Mouse (Mus musculus) frontal cortex, postnatal 10 days (tissue): ENCODE results near the gene Rapgef4.

Experiments used
- DNase-seq, 2 experiments: peaks; one replicate each; pipeline ENCODE4 v3.0.0; 2022; ENCODE audit warnings: low spot score in 2 of 2, mixed read lengths in 1 of 2

The Rapgef4 gene

DNA sequence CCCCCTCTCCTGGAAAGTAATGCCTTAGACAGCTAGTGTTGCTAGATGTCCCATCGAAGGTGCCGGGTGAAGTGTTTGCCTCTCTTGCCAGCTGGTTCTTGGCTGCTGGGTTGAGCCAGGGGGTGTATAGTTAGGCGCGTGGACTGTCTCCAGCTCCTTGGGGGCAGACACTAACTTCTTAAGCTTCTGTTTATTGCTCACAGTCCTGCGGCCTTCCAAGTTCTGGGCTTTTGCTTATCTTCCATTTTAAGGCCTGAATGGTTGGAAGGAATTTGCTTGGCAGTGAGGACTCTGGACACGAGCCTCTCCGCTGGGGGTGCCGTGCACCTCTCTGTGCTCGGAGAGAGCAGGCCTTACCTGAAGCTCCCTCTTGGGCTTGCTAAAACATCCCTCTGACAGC is 249.5 kb downstream of the Rapgef4 start:
- no peak for DNase-seq

- DNase-seq: no peak
Measured at GRCm38 (mm10) chr2:72234085-72234484, 253.0 kb downstream of the Rapgef4 start.

GRCm38 (mm10) chr2:72234943-72235342 is 253.9 kb downstream of the Rapgef4 start:
- DNase-seq: peak; percentile 51 to 71

DNA sequence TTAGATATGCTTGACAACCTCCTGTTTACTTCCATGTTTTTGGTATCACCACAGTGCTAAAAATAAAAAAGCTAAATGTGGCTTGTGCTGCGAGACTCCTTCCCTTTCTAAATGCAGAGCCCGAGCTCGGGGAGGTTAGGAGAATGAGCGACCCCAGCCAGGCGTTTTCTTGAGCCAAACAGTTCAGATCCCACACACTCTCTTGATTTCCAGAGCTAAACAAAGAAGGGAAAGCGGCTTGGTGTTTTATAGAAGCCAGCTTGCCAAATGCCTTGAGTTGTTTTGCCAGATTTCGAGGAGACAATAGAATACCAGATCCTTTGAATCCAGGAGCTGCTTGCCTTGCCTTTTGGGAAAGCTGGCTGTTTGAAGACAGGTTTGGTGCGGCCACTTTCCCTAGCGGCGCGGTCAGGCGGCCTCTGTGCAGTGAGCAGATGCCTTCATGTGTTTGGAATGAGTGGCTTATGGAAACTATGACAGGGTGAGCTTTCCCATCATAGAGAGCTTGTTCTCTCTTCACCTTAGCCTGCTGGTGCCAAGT is 254.4 kb downstream of the Rapgef4 start:
- DNase-seq: no peak

DNA sequence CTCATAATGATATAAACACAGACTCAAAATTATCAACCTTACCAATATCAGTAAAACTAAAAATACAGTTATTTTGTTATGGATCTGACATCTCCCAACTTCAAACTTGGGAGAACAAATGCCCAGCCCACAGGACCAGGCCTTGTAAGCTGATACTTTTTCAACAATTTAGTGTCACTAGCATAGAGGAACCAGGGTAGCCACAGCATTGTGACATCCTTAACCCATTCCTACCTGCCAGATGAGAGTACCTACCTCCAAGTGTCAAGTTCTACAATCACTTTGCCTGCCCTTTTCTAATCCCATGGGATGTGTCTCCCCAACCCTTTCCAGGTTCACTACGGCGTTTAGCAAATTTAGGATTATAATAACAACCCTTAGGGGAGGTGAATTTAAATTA is 257.4 kb downstream of the Rapgef4 start:
- DNase-seq: no peak

DNA sequence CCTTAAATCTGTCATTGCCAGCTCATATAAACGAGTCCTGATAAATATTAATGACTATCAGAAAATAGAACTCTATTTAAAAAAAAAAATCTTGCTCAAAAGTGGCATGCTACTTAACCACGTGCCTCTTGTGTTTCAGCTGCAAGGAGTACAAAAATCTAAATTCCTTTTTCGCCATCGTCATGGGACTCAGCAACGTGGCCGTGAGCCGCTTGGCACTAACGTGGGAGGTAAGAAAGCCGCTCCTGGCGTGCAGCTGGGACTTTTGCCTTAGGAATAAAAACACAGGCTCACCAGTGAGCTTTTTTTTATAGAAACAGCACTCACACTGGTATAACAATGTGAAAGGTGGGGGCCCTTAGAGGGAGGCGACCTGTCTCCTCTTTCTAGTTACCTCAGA is 257.9 kb downstream of the Rapgef4 start:
- no peak for DNase-seq

DNA sequence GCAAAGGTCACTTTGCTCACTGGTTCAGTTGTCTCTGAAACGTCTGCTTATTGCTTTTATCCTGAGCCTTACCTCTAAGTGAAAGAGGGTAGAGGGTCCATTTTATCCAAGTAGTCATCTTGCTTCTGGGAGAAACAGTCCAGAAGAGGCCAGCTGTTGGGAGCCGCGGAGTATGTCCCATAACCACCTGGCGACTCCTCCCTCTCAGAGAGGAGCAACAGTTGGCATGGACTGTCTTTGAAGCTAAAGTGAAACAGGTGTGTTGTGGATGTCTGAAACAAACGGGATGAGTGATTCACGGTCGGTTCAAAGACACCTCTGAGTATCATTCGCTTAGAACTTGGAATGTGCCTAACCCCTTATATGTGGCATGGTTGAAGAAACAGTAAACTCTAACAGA is 258.4 kb downstream of the Rapgef4 start:
- no peak for DNase-seq

DNA sequence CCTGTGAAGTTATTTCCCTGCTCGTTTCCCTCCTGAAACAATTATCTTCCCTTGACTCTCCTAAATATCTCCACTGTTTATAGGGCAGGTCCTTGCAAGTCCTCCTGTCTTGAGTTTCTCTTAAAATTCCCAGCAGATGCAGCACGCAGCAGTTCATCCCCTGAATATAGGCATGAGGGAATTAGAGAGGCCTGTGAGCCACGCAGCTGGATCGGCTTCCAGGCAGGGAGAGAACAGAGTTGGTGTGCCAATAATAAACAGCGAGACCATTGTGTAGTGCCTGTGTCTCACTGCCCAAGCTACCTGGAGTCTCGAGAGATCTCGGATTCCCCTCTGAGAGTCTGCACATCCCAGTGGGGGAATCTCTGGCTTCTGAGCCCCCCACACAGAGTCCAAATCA is 259.0 kb downstream of the Rapgef4 start:
- DNase-seq: no peak

- DNase-seq: no peak
Measured at GRCm38 (mm10) chr2:72240691-72241090, 259.7 kb downstream of the Rapgef4 start.

DNA sequence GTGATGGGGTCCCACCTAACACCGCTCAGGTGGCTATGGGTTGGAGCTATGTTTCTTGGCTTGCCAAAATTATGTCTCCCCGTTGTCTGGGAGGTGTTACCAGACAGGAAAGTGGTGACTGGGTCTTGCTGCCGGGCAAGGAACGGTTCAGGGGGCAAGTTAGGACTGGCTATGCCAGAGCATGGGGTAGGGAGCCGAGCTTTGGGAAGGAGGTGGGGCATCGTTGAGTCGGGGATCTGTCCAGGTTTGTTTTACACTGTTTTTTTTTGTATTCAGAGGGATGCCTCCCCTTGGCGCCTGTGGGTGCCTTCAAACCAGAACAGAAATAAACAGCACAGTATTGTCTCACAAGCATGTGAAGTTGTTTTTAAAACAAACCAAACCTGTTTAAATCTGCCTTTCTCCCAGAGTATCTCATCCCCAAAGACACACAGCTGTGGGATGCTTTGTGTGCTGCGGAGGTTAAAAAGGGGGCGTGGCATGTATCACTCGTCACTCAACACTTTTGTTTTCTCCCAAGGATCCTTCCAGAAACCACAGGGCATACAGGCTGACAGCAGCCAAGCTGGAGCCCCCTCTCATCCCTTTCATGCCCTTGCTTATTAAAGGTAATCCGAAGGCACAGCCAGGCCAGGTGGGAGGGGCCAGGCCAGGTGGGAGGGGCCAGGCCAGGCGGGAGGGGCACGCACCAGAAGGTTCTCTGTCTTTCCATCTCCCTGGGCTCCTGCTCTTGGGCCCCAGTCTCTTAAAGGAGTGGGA is 260.9 kb downstream of the Rapgef4 start:
- no peak for DNase-seq

DNA sequence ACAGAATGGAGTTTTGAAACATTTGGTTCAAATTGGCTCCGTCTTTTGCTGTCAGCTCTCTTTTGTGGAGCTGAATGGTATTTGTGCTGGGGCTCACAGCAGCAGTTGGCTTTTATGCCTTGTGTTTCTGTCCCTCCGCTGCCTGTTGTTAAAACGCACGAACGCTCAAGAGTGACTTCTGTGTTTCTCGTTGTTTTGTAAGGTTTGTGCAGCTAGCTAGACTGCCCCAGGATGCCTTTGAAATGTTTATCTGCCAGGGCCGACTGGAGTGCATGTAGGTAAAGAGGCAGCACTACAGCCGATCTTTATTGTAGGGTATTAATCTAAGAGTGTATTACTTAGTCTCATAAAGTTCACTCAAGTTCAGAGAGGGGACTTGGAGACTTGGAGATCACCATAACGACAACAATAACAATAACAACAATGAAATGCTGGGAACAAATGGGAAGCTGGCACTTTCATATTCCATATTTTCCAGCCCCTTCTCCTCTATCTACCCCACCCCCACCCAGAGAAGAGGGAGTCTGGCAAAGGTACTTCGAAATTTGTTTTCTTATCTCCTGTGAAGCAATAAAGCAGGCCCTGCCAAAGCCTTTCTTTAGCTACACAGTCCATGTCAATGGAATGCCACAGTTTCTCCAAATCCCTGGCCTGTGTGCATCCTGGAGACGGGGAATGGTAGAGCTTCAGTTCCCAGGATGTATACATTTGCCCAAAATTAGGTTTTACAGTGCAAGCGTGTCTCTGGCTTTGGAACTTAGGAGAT is 262.1 kb downstream of the Rapgef4 start:
- no peak for DNase-seq

GRCm38 (mm10) chr2:72245631-72246030 is 264.6 kb downstream of the Rapgef4 start:
- DNase-seq: no peak

GRCm38 (mm10) chr2:72246376-72246775 is 265.3 kb downstream of the Rapgef4 start:
- DNase-seq: no peak

DNA sequence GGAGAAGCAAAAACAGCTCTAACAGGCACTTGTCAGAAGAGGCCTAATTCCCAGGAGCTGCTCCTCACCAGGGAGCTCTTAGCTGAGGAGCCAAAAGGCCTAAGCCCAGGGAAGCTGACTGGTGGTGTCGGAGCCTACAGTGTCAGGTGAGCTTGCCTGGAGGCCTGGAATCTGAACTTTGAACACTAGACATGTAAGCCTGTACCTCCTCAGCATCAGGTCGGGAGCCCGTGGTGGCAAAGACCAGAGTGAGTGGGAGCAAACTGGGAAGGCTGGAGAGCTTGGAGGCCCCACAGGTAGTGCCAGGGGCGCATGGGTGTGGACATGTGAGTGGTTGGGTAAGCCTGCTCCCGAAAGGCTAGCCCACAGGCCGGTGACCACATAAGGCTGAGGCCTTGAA is 266.8 kb downstream of the Rapgef4 start:
- DNase-seq: no peak

GRCm38 (mm10) chr2:72252510-72253505 is 271.8 kb downstream of the Rapgef4 start:
- DNase-seq: no peak

DNA sequence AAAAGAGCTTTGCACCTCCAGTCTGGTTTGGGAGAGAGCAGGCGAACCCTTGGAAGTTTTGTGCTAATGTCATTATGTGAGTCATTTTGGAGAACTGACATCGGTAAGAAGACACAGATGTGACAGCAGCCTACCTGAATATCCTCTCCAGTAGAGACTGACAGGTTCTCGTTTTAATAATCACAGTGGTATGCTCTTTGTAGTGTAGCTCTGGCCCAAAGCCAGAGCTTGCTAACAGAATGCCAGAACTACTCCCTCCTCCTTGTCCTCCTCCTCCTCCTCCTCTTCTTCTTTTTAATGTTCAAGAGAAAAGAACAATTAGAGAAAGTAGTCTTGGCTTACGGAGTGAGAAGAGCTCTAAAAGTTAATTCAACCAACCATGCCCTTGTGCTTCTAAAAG is 272.8 kb downstream of the Rapgef4 start:
- DNase-seq: no peak

DNA sequence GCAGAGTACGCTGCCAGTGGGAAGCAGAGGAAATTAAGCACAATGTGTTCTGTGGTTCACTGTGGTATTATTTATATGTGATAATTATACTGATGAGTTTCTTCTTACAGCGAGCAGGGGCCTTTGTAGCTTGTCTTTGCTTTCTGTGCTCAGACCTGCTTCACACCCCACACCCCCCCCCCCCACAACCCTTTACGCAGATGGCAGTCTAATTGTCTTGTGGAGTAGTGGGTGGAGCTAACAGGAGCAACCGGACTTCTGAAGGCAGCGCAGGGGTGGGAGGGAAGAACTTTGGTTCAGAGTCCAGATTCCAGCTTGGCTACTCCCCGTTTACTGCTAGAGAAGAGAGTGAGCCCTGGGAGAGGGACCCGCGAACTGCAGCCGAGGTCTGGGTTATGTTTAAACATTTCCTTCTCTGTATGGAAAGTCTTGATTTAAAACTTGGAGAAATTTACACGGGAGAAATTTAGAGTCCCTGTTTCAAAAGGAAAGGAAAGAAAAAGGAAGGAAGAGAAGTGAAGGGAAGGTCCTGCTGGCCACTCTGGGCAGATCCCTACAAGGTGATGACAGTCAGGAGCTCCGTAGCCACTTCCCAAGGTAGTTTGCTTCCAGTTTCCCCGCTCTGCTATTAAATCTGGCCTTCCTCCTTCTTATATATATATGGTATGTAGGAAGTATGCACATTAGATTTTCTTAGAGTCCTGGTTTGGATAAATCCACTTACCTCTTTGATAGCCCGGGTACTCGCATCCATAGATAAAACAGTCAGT is 274.0 kb downstream of the Rapgef4 start:
- no peak for DNase-seq

DNA sequence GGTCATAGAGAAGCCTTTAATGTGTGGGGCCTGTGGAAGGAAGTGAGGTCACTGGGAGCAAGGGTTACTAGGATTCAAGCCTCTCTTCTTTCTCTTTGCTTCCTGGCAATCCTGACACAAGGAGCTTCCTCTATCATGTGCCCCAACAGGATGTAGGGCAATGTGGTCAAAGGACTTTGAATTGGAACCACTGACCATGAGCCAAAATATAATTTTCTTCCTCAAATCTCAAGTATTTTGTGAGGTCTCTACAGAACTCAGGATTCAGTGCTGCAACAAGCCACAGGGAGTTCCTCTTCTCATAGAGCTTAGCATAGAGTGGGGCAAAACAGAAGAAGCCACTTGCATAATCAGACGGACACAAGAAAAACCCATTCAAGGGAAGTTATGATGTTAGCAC is 279.7 kb downstream of the Rapgef4 start:
- DNase-seq: no peak

DNA sequence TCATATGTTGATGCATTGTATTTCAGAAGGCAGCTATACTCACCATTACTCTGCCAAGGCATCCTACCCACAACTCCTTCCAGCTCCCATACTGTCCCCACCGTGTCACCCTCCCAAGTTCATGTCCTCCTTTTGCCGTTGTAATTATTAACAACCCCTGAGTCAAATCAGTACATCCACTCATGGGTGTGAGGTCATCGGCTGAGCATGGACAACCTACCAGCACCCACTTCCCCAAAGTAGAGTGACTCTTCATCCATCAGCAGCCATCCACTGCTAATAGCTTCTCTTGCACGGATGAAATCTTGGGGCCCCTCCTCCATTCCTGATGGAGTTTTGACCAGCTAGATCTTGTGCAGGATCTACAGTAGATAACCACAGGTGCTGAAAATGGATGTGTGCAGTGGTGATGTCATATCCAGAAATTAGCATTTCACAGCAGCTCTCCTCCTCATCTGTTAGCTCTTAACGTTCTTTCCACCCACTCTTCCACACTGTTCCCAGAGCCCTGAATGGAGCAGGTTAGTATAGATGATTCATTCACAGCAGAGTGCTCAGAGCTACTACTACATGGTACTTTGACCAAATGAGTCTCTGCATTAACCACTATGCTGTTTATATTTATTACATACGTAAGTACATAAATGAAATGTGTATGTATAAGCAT is 281.9 kb downstream of the Rapgef4 start:
- DNase-seq: no peak

DNA sequence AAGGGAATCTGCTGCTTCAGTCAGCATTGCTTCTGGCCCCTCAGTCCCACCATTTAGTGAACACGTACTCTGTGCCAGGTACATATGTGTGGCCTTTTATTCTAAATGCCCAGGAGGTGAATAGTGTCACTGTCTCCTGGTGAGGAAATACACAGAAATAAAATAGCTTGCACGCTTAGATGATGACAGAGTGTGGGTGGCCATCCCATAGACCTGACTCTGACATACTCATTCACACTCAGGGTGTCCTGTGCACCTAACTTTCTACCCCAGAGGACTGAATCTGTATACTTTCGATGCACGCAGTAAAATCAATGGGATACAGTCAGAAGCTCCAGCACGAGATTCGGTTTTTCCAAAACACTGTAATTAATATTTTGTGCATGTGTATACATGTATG is 286.4 kb downstream of the Rapgef4 start:
- no peak for DNase-seq
